Mouse (Mus musculus): ENCODE results near the gene Serpinb7.

Serpinb7 gene

DNA sequence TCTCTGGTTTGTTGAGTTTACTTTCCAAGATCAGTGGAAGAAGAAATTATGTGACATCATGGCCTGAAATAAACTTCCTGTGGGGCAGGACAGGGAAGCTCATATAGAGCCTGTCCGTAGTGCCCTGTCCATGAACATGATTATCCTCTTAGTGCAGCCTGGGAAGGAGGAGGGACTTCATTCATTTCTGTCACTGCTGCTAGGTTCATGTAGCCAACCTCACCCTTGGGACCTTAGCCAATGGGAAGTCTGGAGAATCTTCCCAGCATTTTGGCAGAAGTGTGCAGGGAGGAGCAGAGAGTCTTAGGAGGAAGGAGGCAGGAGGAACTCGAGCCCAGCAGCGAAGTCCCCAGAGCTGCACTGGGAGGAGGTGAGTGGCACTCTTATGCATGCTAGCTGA, at the start of gene Serpinb7:
Serpinb7 (plus strand) TSS at position 301 of the 400 bp plus-strand sequence.
- no peak for DNase-seq (ENCODE audit: low read depth, low spot score)

DNA sequence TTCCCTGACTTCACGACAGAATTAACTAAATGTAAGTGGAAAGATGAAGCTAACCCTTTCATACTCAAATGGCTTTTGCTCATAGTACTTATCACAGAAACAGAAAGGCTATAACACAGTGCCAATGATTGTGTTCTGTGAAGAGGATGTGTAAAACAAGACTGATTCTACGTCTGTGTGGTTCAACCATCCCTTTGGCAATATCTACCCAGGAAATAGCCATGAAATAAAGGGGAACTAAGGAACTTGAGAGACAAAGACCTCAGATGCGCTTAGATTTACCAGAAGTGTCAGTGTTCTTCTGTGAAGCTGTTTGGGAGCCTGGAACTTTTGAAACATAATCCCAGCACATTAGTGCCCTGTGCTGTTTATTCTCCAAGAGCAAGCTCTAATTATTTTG, 49.1 kb upstream of the Serpinb7 start:
- DNase-seq (ENCODE audit: low read depth, low spot score): no peak

GRCm38 (mm10) chr1:107351115-107351514, 48.3 kb upstream of the Serpinb7 start:
- DNase-seq (ENCODE audit: low read depth, low spot score): no peak

DNA sequence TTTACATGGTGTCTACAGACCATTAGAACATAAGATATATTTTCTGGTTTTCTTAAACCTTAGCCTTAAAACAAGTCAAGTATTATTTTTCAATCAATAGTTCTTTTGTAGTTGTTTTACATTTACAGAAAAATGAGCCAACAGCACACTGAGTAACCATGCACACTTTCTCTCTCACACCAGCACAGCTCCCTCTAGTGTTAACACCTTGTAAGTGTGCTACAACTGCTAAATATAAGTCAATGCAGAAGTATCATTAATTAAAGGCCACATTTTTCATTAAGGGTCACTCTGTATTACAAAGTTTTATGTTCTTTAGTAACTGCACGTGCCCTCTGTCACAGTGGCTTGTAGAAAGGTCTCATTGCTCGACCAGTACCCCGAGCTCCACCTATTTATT, 46.4 kb upstream of the Serpinb7 start:
- DNase-seq (ENCODE audit: low read depth, low spot score): no peak

DNA sequence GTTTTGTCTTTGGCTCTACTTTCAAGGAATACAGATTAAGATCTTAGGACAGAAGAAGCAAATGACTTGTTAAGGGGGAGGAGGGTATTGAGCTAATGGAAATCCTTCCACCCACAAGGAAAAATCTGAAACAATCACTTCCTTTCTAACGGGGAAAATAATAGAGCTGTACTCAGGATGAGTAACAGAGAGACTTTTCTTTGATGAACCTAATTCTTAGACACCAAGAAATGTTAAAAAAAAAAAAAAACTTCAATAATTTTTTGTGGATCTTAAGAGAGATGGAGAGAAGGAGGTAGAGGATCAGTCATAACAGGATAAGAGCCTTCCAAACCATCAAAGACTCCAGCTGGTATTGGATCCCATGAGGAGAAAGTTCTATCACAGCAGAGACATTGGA, 38.6 kb upstream of the Serpinb7 start, which contains the start of gene Serpinb11:
Serpinb11 (plus strand) TSS at position 301 of the 400 bp plus-strand sequence.
- DNase-seq (ENCODE audit: low read depth, low spot score): no peak

DNA sequence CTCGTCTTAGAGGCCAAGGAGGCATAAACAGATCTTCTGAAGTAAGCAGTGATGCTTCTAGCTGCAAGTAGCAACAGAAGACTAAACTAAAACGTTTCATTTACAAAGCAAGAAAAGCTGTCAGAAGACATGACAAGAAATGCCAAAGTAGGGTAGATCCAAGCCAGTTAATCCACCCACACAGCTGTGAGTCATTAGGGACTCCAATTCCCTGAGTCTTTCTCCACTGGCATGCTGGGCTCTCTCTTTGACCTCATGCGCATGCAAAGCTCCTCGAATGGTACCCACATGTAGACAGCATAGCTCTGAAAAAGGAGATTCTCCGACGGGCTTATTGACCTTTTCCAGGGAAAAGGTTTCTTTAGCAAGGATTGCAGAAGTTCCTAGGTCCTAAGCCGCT, 33.5 kb upstream of the Serpinb7 start:
- DNase-seq (ENCODE audit: low read depth, low spot score): no peak

DNA sequence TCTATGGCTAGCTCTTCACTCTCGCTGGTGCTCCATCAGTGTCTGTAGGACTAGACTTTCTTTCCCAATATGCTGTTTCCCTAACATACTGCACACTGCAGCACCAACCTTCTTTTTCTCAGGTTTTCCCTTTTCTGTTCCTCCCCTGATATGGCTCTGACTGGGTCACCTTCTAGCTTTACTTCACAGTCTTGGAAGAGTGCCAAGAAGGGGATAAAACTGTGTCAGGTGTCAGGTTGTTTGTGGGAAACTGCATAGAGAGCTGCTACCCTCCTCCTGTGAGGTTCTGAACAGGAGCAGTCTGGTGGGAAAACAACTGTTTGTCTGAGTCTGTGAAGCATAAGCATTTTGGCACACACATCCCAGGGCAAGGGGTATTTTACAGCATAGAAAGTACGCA, 30.5 kb upstream of the Serpinb7 start:
- no peak for DNase-seq (ENCODE audit: low read depth, low spot score)

- no peak for DNase-seq (ENCODE audit: low read depth, low spot score)
These were observed 22.5 kb upstream of the Serpinb7 start for GRCm38 (mm10) chr1:107376952-107377351.

GRCm38 (mm10) chr1:107378368-107378767, 21.1 kb upstream of the Serpinb7 start:
- DNase-seq (ENCODE audit: low read depth, low spot score): no peak

DNA sequence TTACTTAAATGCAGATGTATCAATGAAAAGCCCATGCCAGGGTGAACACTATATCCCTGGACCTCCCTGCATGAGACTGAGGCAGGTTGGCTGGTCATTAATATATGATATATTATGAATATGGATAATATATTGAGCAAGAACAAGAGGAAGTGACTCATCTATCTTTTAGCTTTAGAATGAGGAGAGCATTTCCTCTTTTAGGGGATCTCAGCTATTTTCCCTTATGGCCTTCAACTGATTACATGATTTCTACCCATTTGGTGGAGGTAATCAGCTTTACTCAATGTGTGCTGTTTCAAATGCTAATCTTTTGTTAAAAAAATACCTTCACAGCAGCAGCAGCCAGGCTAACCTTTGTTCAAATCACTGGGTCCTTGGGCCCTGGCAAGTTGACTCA, 18.0 kb upstream of the Serpinb7 start:
- no peak for DNase-seq (ENCODE audit: low read depth, low spot score)

- no peak for DNase-seq (ENCODE audit: low read depth, low spot score)
These were observed 17.1 kb upstream of the Serpinb7 start for GRCm38 (mm10) chr1:107382404-107382803.

- no peak for DNase-seq (ENCODE audit: low read depth, low spot score)
These were observed 14.9 kb upstream of the Serpinb7 start for GRCm38 (mm10) chr1:107384532-107384931.

DNA sequence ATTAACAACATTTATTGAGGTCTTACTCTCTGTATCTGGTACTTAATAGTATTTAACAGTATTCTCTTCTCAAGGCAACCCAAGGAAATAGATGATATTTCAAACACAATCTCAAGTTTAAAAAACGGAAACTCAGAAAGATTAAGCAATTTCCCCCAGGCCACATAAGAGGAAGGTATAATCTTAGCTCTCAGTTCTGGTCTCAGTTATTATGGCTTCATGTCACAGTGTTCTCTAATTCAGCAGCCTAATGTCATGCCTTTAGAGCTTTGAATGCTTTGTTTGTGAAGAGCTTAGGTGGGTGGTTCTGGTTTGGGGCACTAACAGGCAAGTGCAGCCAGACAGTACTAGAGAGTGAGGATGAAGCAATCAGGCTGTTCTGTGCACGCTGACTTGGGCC, 9.7 kb upstream of the Serpinb7 start:
- no peak for DNase-seq (ENCODE audit: low read depth, low spot score)

DNA sequence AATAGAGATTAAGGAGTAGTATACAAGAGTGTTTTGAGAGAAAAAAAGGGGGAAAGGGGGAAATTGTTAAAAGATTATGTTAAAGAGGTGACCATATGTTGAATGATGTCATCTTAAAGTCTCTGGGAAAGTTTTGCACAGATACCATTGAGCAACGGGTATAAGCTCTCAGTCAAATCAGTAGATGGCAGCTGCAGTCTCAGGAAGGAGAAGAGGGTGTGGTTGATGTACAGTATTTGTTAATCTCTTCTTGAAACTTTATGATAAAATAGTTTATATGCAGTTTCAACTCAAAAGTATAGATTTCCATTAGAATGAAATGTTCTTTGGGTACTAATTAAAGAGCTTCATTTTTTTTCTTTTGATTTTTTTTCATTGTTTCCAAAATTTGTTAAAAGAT, 2.0 kb upstream of the Serpinb7 start:
- DNase-seq (ENCODE audit: low read depth, low spot score): no peak

- no peak for DNase-seq (ENCODE audit: low read depth, low spot score)
These were observed 2.6 kb downstream of the Serpinb7 start for GRCm38 (mm10) chr1:107402082-107402481.

DNA sequence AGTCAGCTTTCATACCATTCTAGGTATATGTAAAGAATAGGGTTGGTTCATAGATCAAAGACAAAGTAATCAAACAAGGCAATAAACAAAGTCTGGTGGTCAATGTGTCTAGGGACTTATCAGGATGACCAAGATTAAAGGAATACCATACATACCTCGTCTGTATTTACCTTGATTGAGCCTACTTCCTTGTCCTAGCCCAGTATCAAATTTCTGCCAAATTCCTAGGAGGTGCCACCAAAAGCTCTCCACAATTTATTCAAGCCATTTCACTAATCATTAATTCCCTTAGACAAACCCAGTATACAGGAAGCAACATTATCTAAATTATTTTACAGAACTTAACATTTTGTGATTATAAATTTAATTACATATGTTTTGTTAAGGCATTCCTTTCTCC, 15.2 kb downstream of the Serpinb7 start:
- DNase-seq (ENCODE audit: low read depth, low spot score): no peak

DNA sequence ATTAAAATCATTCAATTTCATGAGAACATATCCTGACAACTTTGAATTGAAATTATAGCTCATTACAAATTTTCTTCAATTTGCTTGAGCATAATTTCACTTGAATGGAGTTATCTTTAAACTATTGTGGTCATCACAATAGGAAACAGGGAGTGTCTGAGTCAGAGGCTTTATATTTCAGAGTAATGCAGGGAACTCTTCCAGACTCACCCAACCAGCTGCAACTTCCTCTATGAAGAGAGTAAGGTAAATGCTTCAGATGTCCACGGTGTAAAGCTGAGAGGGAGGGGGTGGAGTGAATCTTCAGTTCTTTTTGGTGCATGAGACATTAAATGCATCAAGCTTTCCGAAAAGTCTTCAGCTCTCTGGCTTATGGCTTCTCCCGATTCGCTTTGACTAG, 23.0 kb downstream of the Serpinb7 start:
- DNase-seq (ENCODE audit: low read depth, low spot score): no peak

- DNase-seq (ENCODE audit: low read depth, low spot score): no peak
These were observed 31.8 kb downstream of the Serpinb7 start for GRCm38 (mm10) chr1:107431253-107431652.

DNA sequence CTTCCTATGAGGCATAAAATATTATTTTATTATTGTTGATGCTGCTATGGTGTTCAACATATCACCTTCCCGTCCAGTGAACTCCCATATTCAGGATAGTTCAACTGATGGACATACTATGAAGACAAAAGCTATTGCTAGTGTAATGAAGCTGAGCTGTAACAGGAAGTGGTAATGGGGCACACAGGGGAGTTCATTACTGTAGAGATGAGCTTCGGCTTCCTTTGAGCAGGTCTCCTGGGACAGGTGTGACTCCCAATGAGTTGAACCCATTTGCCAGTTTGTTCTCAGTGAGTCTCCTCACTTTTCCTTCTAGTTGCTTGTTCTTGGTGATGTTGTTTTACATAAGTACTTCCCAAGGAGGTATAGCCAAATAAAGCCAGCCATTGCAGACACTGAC, 36.1 kb downstream of the Serpinb7 start:
- DNase-seq (ENCODE audit: low read depth, low spot score): no peak

- no peak for DNase-seq (ENCODE audit: low read depth, low spot score)
These were observed 40.0 kb downstream of the Serpinb7 start for GRCm38 (mm10) chr1:107439462-107439861.

DNA sequence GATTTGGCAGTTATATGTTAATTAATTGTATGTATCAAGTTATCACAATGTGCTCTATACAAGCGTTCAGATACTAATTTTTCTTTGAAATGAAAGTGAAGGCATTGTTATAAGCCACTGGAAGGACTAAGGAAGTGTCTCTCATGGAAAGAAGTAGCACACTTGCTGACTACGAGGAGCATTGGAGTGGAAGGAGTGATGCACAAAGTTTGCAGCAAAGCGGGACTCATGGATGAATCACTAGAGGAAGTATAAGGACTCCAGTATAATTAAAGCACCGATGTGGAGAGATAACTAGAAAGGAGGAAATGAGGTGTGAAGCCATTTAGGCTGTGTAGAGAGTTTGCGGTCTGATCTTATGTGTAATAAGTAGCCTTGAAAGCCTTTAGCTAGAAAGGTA, 45.9 kb downstream of the Serpinb7 start:
- DNase-seq (ENCODE audit: low read depth, low spot score): no peak

DNA sequence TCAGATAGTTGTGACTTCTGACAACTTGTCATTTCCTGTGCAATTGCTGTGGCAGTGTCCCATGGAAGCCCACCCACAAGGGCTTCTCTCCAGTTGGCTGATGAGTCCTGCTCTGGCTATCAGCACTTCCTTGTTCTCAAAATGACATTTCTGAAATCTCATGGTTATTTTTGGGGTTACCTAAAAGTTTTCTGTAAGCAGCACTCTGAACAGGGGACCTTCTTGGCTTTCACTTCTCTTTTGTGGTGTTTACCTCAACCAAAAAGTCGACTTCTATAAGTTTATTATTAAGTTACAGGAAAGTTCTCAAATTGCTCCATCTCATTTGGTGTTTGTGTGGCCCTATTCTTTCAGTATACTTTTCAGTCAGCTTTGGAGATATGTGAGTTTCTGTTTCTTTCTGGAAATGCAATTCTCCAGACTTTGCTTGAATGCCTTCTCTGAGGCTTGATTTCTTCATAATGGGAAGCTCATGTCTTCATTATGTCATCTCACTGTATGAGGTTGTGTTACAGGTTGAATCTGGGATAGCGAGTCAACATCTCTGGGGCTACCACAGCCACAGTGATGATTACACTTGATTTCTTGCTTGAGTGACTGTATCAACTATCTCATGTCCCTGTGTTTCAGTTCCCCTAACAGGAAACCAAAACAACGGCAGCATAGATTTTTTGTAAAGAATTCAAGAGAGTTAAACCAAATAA, 47.9 kb downstream of the Serpinb7 start:
- no peak for DNase-seq (ENCODE audit: low read depth, low spot score)

DNA sequence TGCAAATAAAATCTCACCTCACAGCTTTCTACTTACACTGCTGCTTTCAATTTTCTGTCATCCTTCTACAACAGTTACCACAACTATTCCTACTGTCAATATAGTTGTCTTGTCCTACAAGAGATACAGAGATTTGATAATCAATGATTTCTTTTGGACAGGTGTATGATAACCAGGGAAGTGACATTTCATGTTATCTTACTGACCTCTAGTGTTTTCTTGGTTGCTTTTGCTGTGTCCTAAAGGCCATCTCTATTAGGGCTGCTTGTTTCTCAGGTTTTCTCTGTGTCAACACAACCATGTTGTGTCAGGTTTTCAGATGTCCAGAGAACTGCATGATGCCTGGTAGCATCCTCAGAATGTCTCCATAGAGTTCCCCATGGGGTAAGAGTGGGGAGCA, 80.5 kb downstream of the Serpinb7 start:
- DNase-seq (ENCODE audit: low read depth, low spot score): no peak

- peak; percentile 16 for DNase-seq (ENCODE audit: low read depth, low spot score)
These were observed 82.0 kb downstream of the Serpinb7 start for GRCm38 (mm10) chr1:107481452-107481851.
